ENCODE assay signal across 7 mouse cellular contexts in genomic region chr15:77151178-77151577, GRCm38 (mm10).
DNase-seq lines count a peak whose midpoint lies in the region; ATAC-seq and TF ChIP-seq lines count a peak whose summit lies in the region.

No protein-coding gene starts in this region.

- H3K9ac ChIP-seq in liver, adult 2 months (ENCODE audit: low read depth, low read length): peak overlapping the region; percentile 49; the same call in 1 of the 2 replicates
- H3K9ac ChIP-seq in limb, embryonic 11.5 days (ENCODE audit: low read length): no peak overlapping the region
- 0 out of 2 replicates have a peak overlapping the region, but pooled peaks have one; percentile 54 for H3K9ac ChIP-seq in stomach, embryonic 14.5 days (replicated peaks; ENCODE audit: low read depth, low read length)

- ATAC-seq in limb, embryonic 11.5 days (ENCODE audit: insufficient number of reproducible peaks, low FRiP score, low TSS enrichment, low read depth): no peak
- no peak for ATAC-seq in stomach, embryonic 14.5 days (ENCODE audit: insufficient number of reproducible peaks, insufficient read depth, low FRiP score, low read depth)

- no peaks in the 10 kb centered on the region for H3K27me3 ChIP-seq in liver, adult 2 months (ENCODE audit: control insufficient read depth, insufficient read depth, low read length)
- H3K27me3 ChIP-seq in forebrain, embryonic 10.5 days (ENCODE audit: poor library complexity, severe bottlenecking): no peaks in the 10 kb centered on the region
- H3K27me3 ChIP-seq in limb, embryonic 11.5 days (ENCODE audit: control insufficient read depth, insufficient read depth, low read length): no peaks in the 10 kb centered on the region
- no peaks in the 10 kb centered on the region for H3K27me3 ChIP-seq in stomach, embryonic 14.5 days (ENCODE audit: control insufficient read depth, insufficient read depth, low read length)

- 23% methylated on average over 8 of the region's 8 CpGs for WGBS in liver, adult 2 months
- WGBS in forebrain, embryonic 10.5 days: 62% methylated on average over 8 of the region's 8 CpGs
- WGBS in limb, embryonic 11.5 days: 69% methylated on average over 8 of the region's 8 CpGs
- 47% methylated on average over 8 of the region's 8 CpGs for WGBS in stomach, embryonic 14.5 days

- H3K79me2 ChIP-seq in liver, adult 2 months (ENCODE audit: control insufficient read depth, insufficient read depth, low read length): peaks cover 17% of the 10 kb centered on the region

- no peaks in the 10 kb centered on the region for H3K9me3 ChIP-seq in forebrain, embryonic 10.5 days
- no peaks in the 10 kb centered on the region for H3K9me3 ChIP-seq in limb, embryonic 11.5 days (ENCODE audit: control insufficient read depth, low read length)
- no peaks in the 10 kb centered on the region for H3K9me3 ChIP-seq in stomach, embryonic 14.5 days (ENCODE audit: control insufficient read depth, low read depth, low read length)

- no peaks in the 10 kb centered on the region for H3K36me3 ChIP-seq in liver, adult 2 months (ENCODE audit: control insufficient read depth, insufficient read depth, low read length)
- H3K36me3 ChIP-seq in forebrain, embryonic 10.5 days (replicated peaks): 0 out of 2 replicates have a peak, but pooled peaks cover 3% of the 10 kb centered on the region
- H3K36me3 ChIP-seq in limb, embryonic 11.5 days (ENCODE audit: control insufficient read depth, insufficient read depth, low read length): no peaks in the 10 kb centered on the region
- no peaks in the 10 kb centered on the region for H3K36me3 ChIP-seq in stomach, embryonic 14.5 days (ENCODE audit: control insufficient read depth, insufficient read depth, low read length)

- H3K4me1 ChIP-seq in liver, adult 2 months (ENCODE audit: control insufficient read depth, insufficient read depth, low read length): peaks cover 17% of the 10 kb centered on the region
- peaks cover 58% of the 10 kb centered on the region for H3K4me1 ChIP-seq in forebrain, embryonic 10.5 days
- peaks cover 25% of the 10 kb centered on the region for H3K4me1 ChIP-seq in limb, embryonic 11.5 days (ENCODE audit: control insufficient read depth, insufficient read depth, low read length)
- peaks cover 35% of the 10 kb centered on the region for H3K4me1 ChIP-seq in stomach, embryonic 14.5 days (ENCODE audit: control insufficient read depth, insufficient read depth, low read length)

- DNase-seq in liver, adult 2 months (ENCODE audit: extremely low read depth, low read depth, low spot score): no peak
- DNase-seq in liver: no peak
- DNase-seq in forebrain, embryonic 10.5 days (ENCODE audit: extremely low spot score, low spot score): no peak
- DNase-seq in limb, embryonic 11.5 days (ENCODE audit: low spot score): no peak
- no peak for DNase-seq in right cerebral cortex, adult 2 months (ENCODE audit: low spot score in 2 of 2)
- DNase-seq in gastrocnemius, postnatal 25 days: no peak

- peak overlapping the region; percentile 6; the same call in 1 of the 2 replicates for H3K27ac ChIP-seq in liver, adult 2 months (replicated peaks; ENCODE audit: insufficient read depth, low read depth, low read length)
- 0 out of 2 replicates have a peak overlapping the region, but pooled peaks have one; percentile 3 for H3K27ac ChIP-seq in forebrain, embryonic 10.5 days
- no peak overlapping the region for H3K27ac ChIP-seq in limb, embryonic 11.5 days (replicated peaks; ENCODE audit: low read depth, low read length)
- H3K27ac ChIP-seq in stomach, embryonic 14.5 days (ENCODE audit: low read length): peak overlapping the region; percentile 92; the same call in 1 of the 2 replicates

- no peak for TF ChIP-seq CTCF in liver, adult 2 months (IDR thresholded peaks at IDR 0.05; ENCODE audit: low read depth, low read length)

- no peak for TF ChIP-seq POLR2A in liver, adult 2 months (IDR thresholded peaks at IDR 0.05; ENCODE audit: extremely low read depth, insufficient read depth, low read length)

- H3K4me3 ChIP-seq in liver, adult 2 months (ENCODE audit: insufficient read depth, low read depth, low read length): no peak overlapping the region
- H3K4me3 ChIP-seq in forebrain, embryonic 10.5 days: peak overlapping the region; percentile 62; the same call in 1 of the 2 replicates
- no peak overlapping the region for H3K4me3 ChIP-seq in limb, embryonic 11.5 days (ENCODE audit: low read depth, low read length)
- H3K4me3 ChIP-seq in stomach, embryonic 14.5 days (ENCODE audit: low read depth, low read length): peak overlapping the region; percentile 55

- H3K4me2 ChIP-seq in limb, embryonic 11.5 days (ENCODE audit: low read depth, severe bottlenecking): peak overlapping the region; percentile 69; the same call in 1 of the 2 replicates
- peak overlapping the region; percentile 59 for H3K4me2 ChIP-seq in stomach, embryonic 14.5 days (replicated peaks; ENCODE audit: low read depth, low read length)

Comparison
In these comparisons a context has a peak if more than half of its experiments do, and no peak if none do; other contexts are left out.
1. H3K4me3 ChIP-seq: peak in forebrain, embryonic 10.5 days (single experiment) and stomach, embryonic 14.5 days (single experiment); none in liver, adult 2 months (single experiment) and limb, embryonic 11.5 days (single experiment).